Mouse (Mus musculus) forebrain, embryonic 14.5 days (tissue): ENCODE data around the gene Cited2. TPM values are rescaled to one million over a fixed set of nuclear protein-coding genes. Genes with fewer than 3 reads are reported as not detected.

ENCODE experiments used
- ATAC-seq: fragments of 200-750 bp; cut with Nextera tagmentation; 2 replicates; pipeline ENCODE4 v1.8.0; 2017; ENCODE audit warnings: mild to moderate bottlenecking, moderate library complexity
- DNase-seq: peaks from one replicate; pipeline ENCODE4 v3.0.0-alpha.2; 2015; ENCODE audit warnings: low spot score
- H3K27ac ChIP-seq: fragments of 300-500 bp; sonication (generic); 2 replicates; pipeline ENCODE4 v1.5.1; 2014; ENCODE audit warnings: low read depth, mild to moderate bottlenecking, control low read depth, low read length, moderate library complexity
- H3K27me3 ChIP-seq: fragments of 300-500 bp; sonication (generic); replicated peaks from 2 replicates; pipeline ENCODE4 v1.6.1; 2014; ENCODE audit warnings: low read length, control low read depth, mixed read lengths; ENCODE audit not compliant: control insufficient read depth, insufficient read depth
- H3K36me3 ChIP-seq: fragments of 300-500 bp; sonication (generic); 2 replicates; pipeline ENCODE4 v1.6.1; 2014; ENCODE audit warnings: low read length, control low read depth; ENCODE audit not compliant: control insufficient read depth, insufficient read depth
- H3K4me1 ChIP-seq: fragments of 300-500 bp; sonication (generic); 2 replicates; pipeline ENCODE4 v1.6.1; 2014; ENCODE audit warnings: antibody characterized with exemption, low read length, control low read depth; ENCODE audit not compliant: control insufficient read depth, insufficient read depth
- H3K4me2 ChIP-seq: fragments of 300-500 bp; sonication (generic); 2 replicates; pipeline ENCODE4 v1.6.1; 2014; ENCODE audit warnings: mild to moderate bottlenecking, control low read depth, low read length
- H3K4me3 ChIP-seq: fragments of 300-500 bp; sonication (generic); 2 replicates; pipeline ENCODE4 v1.5.1; 2014; ENCODE audit warnings: low read depth, low read length, control low read depth
- H3K9ac ChIP-seq: fragments of 300-500 bp; sonication (generic); 2 replicates; pipeline ENCODE4 v1.6.1; 2014; ENCODE audit warnings: mild to moderate bottlenecking, low read length, control low read depth, moderate library complexity
- H3K9me3 ChIP-seq: fragments of 300-500 bp; sonication (generic); replicated peaks from 2 replicates; pipeline ENCODE4 v1.6.1; 2016; ENCODE audit warnings: low read length, control low read depth, mixed read lengths; ENCODE audit not compliant: control insufficient read depth
- WGBS: fragments of 180-500 bp; shearing (Covaris S2); extraction: QIAGEN DNeasy Blood & Tissue Kit; methylation state at CpG from one replicate; pipeline ENCODE4 v1.1.7; 2014; 5-methylcytosine and 5-hydroxymethylcytosine counted together
- polyA plus RNA-seq: library from polyadenylated mRNA; unstranded; fragments of >200 nt; fragmentation: Nextera tagmentation; extraction: Ambion mirVana; gene quantifications from 2 replicates; pipeline ENCODE4 v1.2.1, GENCODE M21; 2014

Gene Cited2
- polyA plus RNA-seq, 1 experiment from 2014 or later: 50.8 TPM

- H3K27me3 ChIP-seq: no peaks in the 10 kb centered on the region
- WGBS: 91% methylated on average over 1 of the region's 1 CpGs
- no peak overlapping the region for H3K27ac ChIP-seq
- DNase-seq (no peak), ATAC-seq (no peak)
- H3K9me3 ChIP-seq: no peaks in the 10 kb centered on the region
- H3K4me3 ChIP-seq: no peak overlapping the region
- H3K4me1 ChIP-seq: no peaks in the 10 kb centered on the region
- H3K36me3 ChIP-seq: no peaks in the 10 kb centered on the region
- no peak overlapping the region for H3K9ac ChIP-seq
- H3K4me2 ChIP-seq: no peak overlapping the region
Observed at GRCm38 (mm10) chr10:17761652-17762051, 38.6 kb downstream of the Cited2 start.

DNA sequence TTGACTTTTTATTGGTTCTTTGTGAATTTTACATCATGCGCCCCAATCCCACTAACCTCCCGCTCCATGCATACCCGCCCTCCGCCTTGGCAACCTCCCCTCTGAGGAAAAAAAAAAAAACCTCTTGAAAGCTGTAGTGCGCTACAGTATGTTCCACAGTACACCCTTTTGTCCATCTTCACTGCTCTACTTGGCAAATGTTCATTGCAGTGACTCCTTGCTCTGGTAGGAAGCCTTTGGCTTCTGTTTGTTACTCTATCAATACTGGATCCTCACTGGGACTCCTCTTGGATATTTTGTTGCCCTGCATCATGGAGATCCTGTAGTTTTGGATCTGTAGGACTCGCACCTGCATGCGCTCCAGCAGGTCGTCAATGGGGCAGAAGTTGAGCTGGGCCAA is 39.9 kb downstream of the Cited2 start:
- Histone ChIP-seq H3K36me3 (no peaks in the 10 kb centered on the region), H3K9me3 (no peaks in the 10 kb centered on the region), H3K27me3 (no peaks in the 10 kb centered on the region), H3K9ac (no peak overlapping the region), H3K4me1 (no peaks in the 10 kb centered on the region), H3K4me2 (no peak overlapping the region), H3K4me3 (no peak overlapping the region), H3K27ac (no peak overlapping the region)
- ATAC-seq: no peak
- WGBS: 96% methylated on average over 8 of the region's 8 CpGs
- DNase-seq: no peak

DNA sequence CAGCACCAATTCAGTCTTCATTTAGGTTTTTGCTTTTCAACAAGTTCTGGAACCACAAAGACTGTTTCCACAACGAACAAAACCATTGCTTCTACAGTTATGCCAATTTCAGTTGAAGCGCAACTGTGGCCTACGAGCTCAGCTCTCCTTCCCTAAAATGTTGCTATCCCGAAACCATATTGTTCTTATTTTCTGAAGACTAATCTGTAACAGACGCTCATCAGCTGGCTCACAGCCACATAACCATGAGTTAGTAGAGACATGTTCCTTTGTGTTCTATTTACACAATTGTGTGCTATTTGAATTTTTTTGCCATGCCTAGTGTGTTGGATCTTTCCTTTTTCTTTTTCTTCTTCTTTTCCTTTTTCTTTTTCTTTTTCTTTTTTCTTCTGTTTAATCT is 46.8 kb downstream of the Cited2 start:
- Histone ChIP-seq H3K4me1 (no peaks in the 10 kb centered on the region), H3K4me2 (no peak overlapping the region), H3K9ac (no peak overlapping the region), H3K9me3 (0 out of 2 replicates have a peak, but pooled peaks cover 2% of the 10 kb centered on the region), H3K4me3 (no peak overlapping the region), H3K27ac (no peak overlapping the region), H3K27me3 (no peaks in the 10 kb centered on the region), H3K36me3 (no peaks in the 10 kb centered on the region)
- DNase-seq: no peak
- ATAC-seq: no peak
- 84% methylated on average over 5 of the region's 5 CpGs for WGBS

GRCm38 (mm10) chr10:17772364-17772763 is 49.3 kb downstream of the Cited2 start:
- Histone ChIP-seq H3K27me3 (no peaks in the 10 kb centered on the region), H3K4me3 (no peak overlapping the region), H3K27ac (no peak overlapping the region), H3K9me3 (0 out of 2 replicates have a peak, but pooled peaks cover 2% of the 10 kb centered on the region), H3K36me3 (no peaks in the 10 kb centered on the region), H3K4me1 (no peaks in the 10 kb centered on the region), H3K9ac (no peak overlapping the region), H3K4me2 (no peak overlapping the region)
- DNase-seq: no peak
- ATAC-seq: no peak
- 90% methylated on average over 10 of the region's 10 CpGs for WGBS

- no peak for DNase-seq
- Histone ChIP-seq H3K27ac (no peak overlapping the region), H3K4me3 (no peak overlapping the region), H3K9ac (no peak overlapping the region), H3K4me1 (no peaks in the 10 kb centered on the region), H3K27me3 (no peaks in the 10 kb centered on the region), H3K36me3 (no peaks in the 10 kb centered on the region), H3K9me3 (0 out of 2 replicates have a peak, but pooled peaks cover 2% of the 10 kb centered on the region), H3K4me2 (no peak overlapping the region)
- WGBS: 90% methylated on average over 3 of the region's 3 CpGs
- no peak for ATAC-seq
Observed at GRCm38 (mm10) chr10:17774366-17774765, 51.3 kb downstream of the Cited2 start.

- no peak overlapping the region for H3K4me3 ChIP-seq
- 0 out of 2 replicates have a peak, but pooled peaks cover 2% of the 10 kb centered on the region for H3K9me3 ChIP-seq
- no peaks in the 10 kb centered on the region for H3K36me3 ChIP-seq
- WGBS: 87% methylated on average over 4 of the region's 4 CpGs
- no peak for DNase-seq
- H3K4me2 ChIP-seq: no peak overlapping the region
- H3K27me3 ChIP-seq: no peaks in the 10 kb centered on the region
- no peak overlapping the region for H3K9ac ChIP-seq
- no peak for ATAC-seq
- no peaks in the 10 kb centered on the region for H3K4me1 ChIP-seq
- H3K27ac ChIP-seq: no peak overlapping the region
Observed at GRCm38 (mm10) chr10:17775079-17775478, 52.1 kb downstream of the Cited2 start.

Other genes with a start within 250 kb of the Cited2 start
- gene Txlnb, start 73.0 kb downstream of the Cited2 start, polyA plus RNA-seq: 0.54 and 0.57 TPM in 2 replicates
- 7.1 and 7.2 TPM in 2 replicates for gene Heca, start 224.8 kb downstream of the Cited2 start, polyA plus RNA-seq